Mouse (Mus musculus): ENCODE measurements around the gene Spock1. TPM values are rescaled to one million over a fixed set of nuclear protein-coding genes. Genes with fewer than 3 reads are reported as not detected.

The Spock1 gene
- total RNA-seq, 1 experiment: 0.40 TPM

DNA sequence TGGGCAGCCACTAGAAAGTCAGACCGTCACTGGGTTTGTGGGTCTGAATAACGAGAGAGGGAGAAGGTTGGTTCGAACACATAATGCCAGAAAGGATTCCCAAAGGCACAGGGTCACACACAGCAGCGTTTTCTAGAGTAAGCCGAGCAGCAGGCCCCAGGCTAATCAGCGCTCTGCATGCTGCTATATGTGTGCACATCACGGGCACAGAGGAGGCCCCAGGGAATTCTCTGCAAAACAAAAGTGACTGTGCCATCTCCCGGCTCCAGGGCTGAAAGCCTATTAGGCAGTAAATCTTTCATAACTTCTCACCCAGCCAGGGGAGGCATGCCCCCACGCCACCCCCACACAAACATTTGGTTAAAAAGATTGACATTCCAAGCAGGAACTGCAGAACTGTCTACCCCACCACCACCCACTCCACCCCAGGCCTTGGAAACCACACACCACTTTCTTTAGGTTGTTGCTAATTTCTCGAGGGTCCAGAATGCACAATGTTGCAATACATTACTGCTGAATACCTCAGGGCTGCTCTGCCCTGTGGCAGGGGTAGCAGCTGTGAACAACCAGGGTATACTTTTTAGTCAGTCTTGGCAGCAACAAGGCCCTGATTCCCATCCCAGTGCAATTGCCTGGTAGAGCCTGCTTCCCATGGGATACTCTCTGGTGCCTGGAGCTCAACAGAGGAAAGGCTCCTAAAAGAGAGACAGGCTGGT lies 319.4 kb downstream of the Spock1 start:
- TF ChIP-seq CHD2 (IDR thresholded peaks at IDR 0.05; ENCODE audit: low read depth, low read length): no peak
- no peak for TF ChIP-seq MAFK (IDR thresholded peaks at IDR 0.05; ENCODE audit: insufficient read depth, low read depth, low read length)
- no peak for TF ChIP-seq ZC3H11A (IDR thresholded peaks at IDR 0.05; ENCODE audit: borderline replicate concordance, low read depth, low read length)
- no peak for TF ChIP-seq HCFC1 (IDR thresholded peaks at IDR 0.05; ENCODE audit: borderline replicate concordance, insufficient read depth, low read length)
- TF ChIP-seq ZNF384 (IDR thresholded peaks at IDR 0.05; ENCODE audit: low read depth, low read length): no peak
- no peak for DNase-seq (ENCODE audit: low read depth, low spot score)
- no peaks in the 10 kb centered on the region for H3K9me3 ChIP-seq (ENCODE audit: control insufficient read depth, insufficient read depth, low read depth, low read length)
- no peak overlapping the region for H3K4me3 ChIP-seq (ENCODE audit: insufficient read depth in 1 of 2, low read depth in 1 of 2, low read length in 2 of 2, poor library complexity in 1 of 2, severe bottlenecking in 1 of 2)
- no peak overlapping the region for H3K9ac ChIP-seq (ENCODE audit: insufficient read depth, low read depth, low read length, poor library complexity, severe bottlenecking)
- no peaks in the 10 kb centered on the region for H3K36me3 ChIP-seq (ENCODE audit: control insufficient read depth, insufficient read depth, low read length, poor library complexity, severe bottlenecking)
- in situ Hi-C loops (cut with MboI; ENCODE audit: low sequenced_read_pairs in 2 of 2, unreplicated experiment in 2 of 2): no loop called here
- no peaks in the 10 kb centered on the region for H3K4me1 ChIP-seq (ENCODE audit: control insufficient read depth in 2 of 2, insufficient read depth in 2 of 2, low read length in 2 of 2, poor library complexity in 1 of 2)
- no peak overlapping the region for H3K27ac ChIP-seq (ENCODE audit: insufficient read depth, low read depth, low read length, poor library complexity, severe bottlenecking)

DNA sequence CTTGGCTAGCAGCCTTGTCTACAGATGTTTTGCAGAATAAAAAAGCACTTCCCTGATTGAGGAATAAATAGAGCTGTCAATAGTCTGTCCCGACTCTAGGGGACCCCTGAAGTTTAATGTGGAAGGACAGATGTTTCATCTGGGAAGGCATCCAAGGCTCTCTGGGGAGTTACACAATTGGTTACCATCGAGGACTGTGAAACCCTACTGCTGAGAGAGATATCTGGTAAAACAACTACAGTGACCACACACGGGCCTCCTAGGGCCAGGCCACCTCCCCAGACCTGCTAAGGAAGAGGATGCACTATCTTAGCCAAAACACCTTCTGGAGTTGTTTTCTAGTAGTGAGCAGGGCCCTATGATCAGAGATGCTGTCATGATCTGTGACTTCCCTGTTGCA lies 323.0 kb downstream of the Spock1 start:
- Histone ChIP-seq H3K4me1 (ENCODE audit: control insufficient read depth in 2 of 2, insufficient read depth in 2 of 2, low read length in 2 of 2, poor library complexity in 1 of 2) (no peaks in the 10 kb centered on the region), H3K4me3 (ENCODE audit: insufficient read depth in 1 of 2, low read depth in 1 of 2, low read length in 2 of 2, poor library complexity in 1 of 2, severe bottlenecking in 1 of 2) (no peak overlapping the region), H3K9ac (ENCODE audit: insufficient read depth, low read depth, low read length, poor library complexity, severe bottlenecking) (no peak overlapping the region), H3K36me3 (ENCODE audit: control insufficient read depth, insufficient read depth, low read length, poor library complexity, severe bottlenecking) (no peaks in the 10 kb centered on the region), H3K9me3 (ENCODE audit: control insufficient read depth, insufficient read depth, low read depth, low read length) (no peaks in the 10 kb centered on the region), H3K27ac (ENCODE audit: insufficient read depth, low read depth, low read length, poor library complexity, severe bottlenecking) (no peak overlapping the region)
- TF ChIP-seq MAFK (IDR thresholded peaks at IDR 0.05; ENCODE audit: insufficient read depth, low read depth, low read length) (no peak), ZC3H11A (IDR thresholded peaks at IDR 0.05; ENCODE audit: borderline replicate concordance, low read depth, low read length) (no peak), HCFC1 (IDR thresholded peaks at IDR 0.05; ENCODE audit: borderline replicate concordance, insufficient read depth, low read length) (no peak), ZNF384 (IDR thresholded peaks at IDR 0.05; ENCODE audit: low read depth, low read length) (no peak), CHD2 (IDR thresholded peaks at IDR 0.05; ENCODE audit: low read depth, low read length) (no peak)
- no peak for DNase-seq (ENCODE audit: low read depth, low spot score)
- in situ Hi-C loops (cut with MboI; ENCODE audit: low sequenced_read_pairs in 2 of 2, unreplicated experiment in 2 of 2): no loop called here

DNA sequence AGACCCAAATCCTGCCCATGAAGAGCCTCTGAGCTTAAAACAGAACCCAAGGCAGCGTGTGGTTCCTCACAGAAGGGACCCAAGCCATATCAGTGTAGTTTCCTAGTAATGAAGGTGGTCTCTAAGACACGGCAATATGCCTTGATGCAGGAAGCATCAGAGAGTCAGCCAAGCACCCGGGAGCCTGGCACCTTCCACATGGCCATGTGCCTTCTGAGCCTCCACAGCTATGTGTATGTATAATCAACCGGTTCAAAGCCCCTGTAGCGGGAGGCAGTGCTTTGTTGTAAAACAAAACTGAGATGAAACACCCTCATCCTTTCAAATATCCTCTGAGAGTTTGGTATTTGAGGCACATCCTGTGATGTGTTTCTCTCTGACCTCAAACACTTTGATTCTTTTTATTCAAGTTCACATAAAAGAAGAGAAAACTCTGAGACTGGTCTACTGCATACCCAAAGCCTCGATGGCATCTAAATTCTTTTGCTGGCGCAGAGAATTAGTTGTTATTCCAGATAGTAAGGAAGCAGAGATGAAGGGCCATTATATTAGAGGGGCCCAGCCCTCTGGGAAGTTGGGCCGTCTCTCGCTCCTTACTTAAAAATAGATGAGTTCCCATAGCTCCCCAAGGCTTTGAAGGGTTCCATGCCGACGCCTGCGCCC lies 325.7 kb downstream of the Spock1 start:
- Histone ChIP-seq H3K9me3 (ENCODE audit: control insufficient read depth, insufficient read depth, low read depth, low read length) (no peaks in the 10 kb centered on the region), H3K36me3 (ENCODE audit: control insufficient read depth, insufficient read depth, low read length, poor library complexity, severe bottlenecking) (no peaks in the 10 kb centered on the region), H3K27ac (ENCODE audit: insufficient read depth, low read depth, low read length, poor library complexity, severe bottlenecking) (no peak overlapping the region), H3K4me3 (ENCODE audit: insufficient read depth in 1 of 2, low read depth in 1 of 2, low read length in 2 of 2, poor library complexity in 1 of 2, severe bottlenecking in 1 of 2) (no peak overlapping the region), H3K9ac (ENCODE audit: insufficient read depth, low read depth, low read length, poor library complexity, severe bottlenecking) (no peak overlapping the region), H3K4me1 (ENCODE audit: control insufficient read depth in 2 of 2, insufficient read depth in 2 of 2, low read length in 2 of 2, poor library complexity in 1 of 2) (no peaks in the 10 kb centered on the region)
- TF ChIP-seq ZC3H11A (IDR thresholded peaks at IDR 0.05; ENCODE audit: borderline replicate concordance, low read depth, low read length) (no peak), ZNF384 (IDR thresholded peaks at IDR 0.05; ENCODE audit: low read depth, low read length) (no peak), CHD2 (IDR thresholded peaks at IDR 0.05; ENCODE audit: low read depth, low read length) (no peak), HCFC1 (IDR thresholded peaks at IDR 0.05; ENCODE audit: borderline replicate concordance, insufficient read depth, low read length) (no peak), MAFK (IDR thresholded peaks at IDR 0.05; ENCODE audit: insufficient read depth, low read depth, low read length) (no peak)
- no peak for DNase-seq (ENCODE audit: low read depth, low spot score)
- in situ Hi-C loops (cut with MboI; ENCODE audit: low sequenced_read_pairs in 2 of 2, unreplicated experiment in 2 of 2): no loop called here

- no peaks in the 10 kb centered on the region for H3K4me1 ChIP-seq (ENCODE audit: control insufficient read depth in 2 of 2, insufficient read depth in 2 of 2, low read length in 2 of 2, poor library complexity in 1 of 2)
- TF ChIP-seq ZNF384 (IDR thresholded peaks at IDR 0.05; ENCODE audit: low read depth, low read length): no peak
- TF ChIP-seq MAFK (IDR thresholded peaks at IDR 0.05; ENCODE audit: insufficient read depth, low read depth, low read length): no peak
- no peak for TF ChIP-seq ZC3H11A (IDR thresholded peaks at IDR 0.05; ENCODE audit: borderline replicate concordance, low read depth, low read length)
- TF ChIP-seq CHD2 (IDR thresholded peaks at IDR 0.05; ENCODE audit: low read depth, low read length): no peak
- TF ChIP-seq HCFC1 (IDR thresholded peaks at IDR 0.05; ENCODE audit: borderline replicate concordance, insufficient read depth, low read length): no peak
- H3K4me3 ChIP-seq (ENCODE audit: insufficient read depth in 1 of 2, low read depth in 1 of 2, low read length in 2 of 2, poor library complexity in 1 of 2, severe bottlenecking in 1 of 2): no peak overlapping the region
- in situ Hi-C loops (cut with MboI; ENCODE audit: low sequenced_read_pairs in 2 of 2, unreplicated experiment in 2 of 2): no loop called here
- H3K36me3 ChIP-seq (ENCODE audit: control insufficient read depth, insufficient read depth, low read length, poor library complexity, severe bottlenecking): no peaks in the 10 kb centered on the region
- H3K9ac ChIP-seq (ENCODE audit: insufficient read depth, low read depth, low read length, poor library complexity, severe bottlenecking): no peak overlapping the region
- no peaks in the 10 kb centered on the region for H3K9me3 ChIP-seq (ENCODE audit: control insufficient read depth, insufficient read depth, low read depth, low read length)
- no peak overlapping the region for H3K27ac ChIP-seq (ENCODE audit: insufficient read depth, low read depth, low read length, poor library complexity, severe bottlenecking)
- DNase-seq (ENCODE audit: low read depth, low spot score): no peak
Observed at GRCm38 (mm10) chr13:57577541-57578244, 330.4 kb downstream of the Spock1 start.

Measured in ES-E14 (cell line).